Mouse (Mus musculus) T-helper 2 cell (primary cell): ENCODE measurements around the gene Gm14496.
"Not testable (repeated sequence)": the region's sequence is repeated elsewhere in the genome, so short reads cannot be mapped to it uniquely, and the experiment has no call there.

Source experiments
- in situ Hi-C: fragments of 300-600 bp; cut with MboI, MseI; formaldehyde crosslinking; loops from one replicate; pipeline ENCODE4 v1.15.1; 2025; ENCODE audit warnings: high pct_unique_total_duplicates

Gene Gm14496

DNA sequence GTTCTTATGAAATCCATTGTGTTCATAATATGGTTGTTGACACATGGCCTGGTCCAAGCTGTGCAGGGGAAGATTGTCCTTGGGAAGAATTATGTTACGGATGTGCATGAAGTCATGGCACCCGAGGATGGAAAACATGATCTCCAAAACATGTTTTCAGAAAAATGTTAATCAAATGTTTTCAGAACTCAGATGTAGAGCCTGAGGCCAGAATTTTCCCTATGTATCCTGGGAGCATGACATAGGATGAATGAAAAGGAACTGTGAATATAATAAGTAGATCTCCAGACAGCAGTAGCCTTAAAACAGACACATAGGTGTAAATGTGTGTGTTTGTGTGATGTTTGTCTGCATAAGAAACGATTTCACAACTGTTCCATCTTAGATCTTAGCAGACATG is at the start of gene Gm14496:
TSS of gene Gm14496 (plus strand) at position 301 of the 400 bp plus-strand sequence.
- in situ Hi-C loops: no loop called here

DNA sequence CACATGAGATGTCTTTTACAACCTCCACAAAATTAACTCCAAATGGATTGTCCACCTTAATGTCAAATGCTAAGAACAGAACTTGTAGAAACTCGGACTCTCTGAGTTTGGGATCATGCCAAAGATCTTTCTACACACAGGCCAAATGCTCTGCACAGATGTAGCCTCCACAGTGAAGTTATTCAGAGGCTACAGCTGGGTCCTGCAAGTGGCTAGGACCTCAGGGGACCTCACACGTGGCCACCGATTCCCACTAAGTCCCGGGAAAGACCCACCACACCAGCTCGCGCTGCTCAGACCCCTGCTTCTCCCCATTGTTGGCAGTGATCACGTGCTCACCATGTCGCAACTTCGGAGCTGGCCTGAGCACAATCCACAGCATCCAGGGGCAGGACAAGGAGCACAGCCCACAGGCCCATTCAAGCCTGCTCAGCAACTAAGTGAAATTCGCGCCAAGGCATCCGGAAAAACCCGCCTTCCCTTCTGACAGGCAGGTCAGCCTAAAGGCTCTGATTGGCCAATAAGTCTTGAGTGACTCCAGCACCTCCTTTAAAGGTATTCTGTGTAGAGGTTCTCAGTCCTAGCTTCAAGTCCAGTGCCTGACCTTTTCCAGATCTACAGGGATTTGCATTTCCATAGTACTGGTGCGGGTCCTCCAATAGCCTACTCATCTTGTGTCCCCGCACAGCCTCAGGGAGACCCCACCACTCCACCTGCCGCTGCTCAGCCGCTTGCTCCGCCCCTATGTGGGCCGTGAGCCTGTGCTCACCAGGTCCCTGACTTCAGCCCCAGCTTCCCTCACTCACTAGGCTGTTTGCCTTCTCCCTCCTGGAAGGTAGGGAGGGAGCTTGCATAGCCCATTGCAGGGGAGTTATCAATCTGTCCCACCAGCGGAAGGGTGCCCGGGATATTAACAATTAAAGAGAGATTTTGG is 37.9 kb upstream of the Gm14496 start:
- in situ Hi-C loops: loop anchor here (5.0 kb wide), 1 partner anchor 61 kb away; no protein-coding TSS in a partner anchor

DNA sequence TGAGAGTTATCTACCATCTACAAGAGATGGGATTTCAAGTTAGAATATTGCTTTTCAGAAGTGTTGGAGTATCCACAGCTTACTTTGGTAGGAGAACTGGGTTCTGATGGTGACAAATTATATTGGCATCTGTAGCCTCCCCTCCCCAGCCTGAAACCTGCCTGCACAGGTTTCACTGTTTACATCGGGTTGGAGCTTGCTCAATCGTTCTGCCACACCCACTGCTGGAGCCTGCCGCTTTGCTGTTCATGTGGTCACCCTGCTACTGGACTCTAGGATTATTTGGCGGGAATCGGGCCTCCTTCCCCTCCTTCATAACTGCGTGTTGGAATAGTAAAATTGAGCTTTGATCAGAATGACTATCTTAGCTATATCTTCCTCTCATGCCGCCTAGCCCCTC is 22.5 kb upstream of the Gm14496 start:
- in situ Hi-C loops: no loop called here

DNA sequence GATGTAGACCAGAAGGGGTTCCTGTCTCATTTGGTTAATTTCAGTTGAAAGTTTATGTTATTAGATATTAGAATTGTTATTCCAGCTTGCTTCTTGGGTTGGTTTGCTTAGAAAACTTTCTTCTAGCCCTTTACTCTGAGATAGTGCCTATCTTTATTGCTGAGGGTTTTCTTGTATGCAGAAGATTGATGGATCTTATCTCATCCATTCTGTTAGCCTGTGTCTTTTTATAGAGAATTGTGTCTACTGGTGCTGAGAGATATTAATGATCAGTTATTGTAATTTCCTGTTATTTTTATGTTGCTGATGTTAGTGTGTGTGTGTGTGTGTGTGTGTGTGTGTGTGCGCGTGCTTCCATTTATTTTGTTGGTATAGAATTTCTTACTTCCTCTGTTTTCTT is 21.7 kb upstream of the Gm14496 start:
- in situ Hi-C loops: no loop called here

DNA sequence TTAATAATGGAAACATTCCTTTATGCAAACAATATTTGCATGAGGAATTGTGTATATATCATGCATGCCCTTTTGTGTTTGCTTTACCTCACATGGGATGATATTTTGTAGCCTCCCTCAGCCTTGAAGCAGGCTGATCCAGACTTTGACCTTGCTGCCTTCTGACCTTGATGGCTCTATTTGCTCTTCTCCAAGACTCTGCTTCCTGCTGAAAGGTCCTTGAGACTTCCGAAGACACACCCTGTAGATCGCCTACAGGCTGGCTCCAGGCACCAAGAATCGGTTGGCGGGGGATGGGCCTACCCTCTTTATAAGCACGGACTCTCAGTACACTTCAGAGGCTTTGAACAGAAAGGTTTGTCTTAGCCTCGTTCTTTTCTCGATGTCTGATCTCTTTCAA is 9.0 kb upstream of the Gm14496 start:
- in situ Hi-C loops: not testable (repeated sequence)
